Mouse (Mus musculus): ENCODE results near the gene Akr1e1.

DNA sequence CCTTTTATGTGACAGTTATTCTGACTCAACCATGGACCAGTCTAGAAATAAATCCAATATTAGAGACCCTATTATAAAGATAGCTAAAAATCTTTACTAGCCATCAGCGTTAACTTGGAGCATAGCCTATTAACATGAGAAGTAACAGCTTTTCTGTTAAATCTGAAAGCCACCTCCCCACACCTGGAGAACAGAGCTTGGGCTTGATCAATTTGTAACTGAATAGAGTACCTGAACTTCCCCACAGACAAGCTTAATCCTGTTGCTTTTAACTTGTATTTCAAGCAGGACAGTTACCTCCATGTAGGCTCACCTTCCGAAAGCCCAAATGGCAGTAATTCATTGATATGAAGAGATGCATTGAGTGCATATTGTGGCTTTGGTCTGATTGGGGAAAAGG lies 43.0 kb downstream of the Akr1e1 start:
- no peak for TF ChIP-seq POLR2A (IDR thresholded peaks at IDR 0.05; ENCODE audit: insufficient read depth, low read depth, low read length)
- no peak for TF ChIP-seq CTCF (IDR thresholded peaks at IDR 0.05)
- no peak for TF ChIP-seq EP300 (IDR thresholded peaks at IDR 0.05; ENCODE audit: insufficient read depth, low read depth, low read length)

Measured in heart, adult 2 months (tissue).